Mouse (Mus musculus): Measurements from ENCODE around the gene Rae1. TPM values are rescaled to one million over a fixed set of nuclear protein-coding genes. Genes with fewer than 3 reads are reported as not detected.

Rae1 gene
- polyA plus RNA-seq, 1 experiment = 26.3 TPM

DNA sequence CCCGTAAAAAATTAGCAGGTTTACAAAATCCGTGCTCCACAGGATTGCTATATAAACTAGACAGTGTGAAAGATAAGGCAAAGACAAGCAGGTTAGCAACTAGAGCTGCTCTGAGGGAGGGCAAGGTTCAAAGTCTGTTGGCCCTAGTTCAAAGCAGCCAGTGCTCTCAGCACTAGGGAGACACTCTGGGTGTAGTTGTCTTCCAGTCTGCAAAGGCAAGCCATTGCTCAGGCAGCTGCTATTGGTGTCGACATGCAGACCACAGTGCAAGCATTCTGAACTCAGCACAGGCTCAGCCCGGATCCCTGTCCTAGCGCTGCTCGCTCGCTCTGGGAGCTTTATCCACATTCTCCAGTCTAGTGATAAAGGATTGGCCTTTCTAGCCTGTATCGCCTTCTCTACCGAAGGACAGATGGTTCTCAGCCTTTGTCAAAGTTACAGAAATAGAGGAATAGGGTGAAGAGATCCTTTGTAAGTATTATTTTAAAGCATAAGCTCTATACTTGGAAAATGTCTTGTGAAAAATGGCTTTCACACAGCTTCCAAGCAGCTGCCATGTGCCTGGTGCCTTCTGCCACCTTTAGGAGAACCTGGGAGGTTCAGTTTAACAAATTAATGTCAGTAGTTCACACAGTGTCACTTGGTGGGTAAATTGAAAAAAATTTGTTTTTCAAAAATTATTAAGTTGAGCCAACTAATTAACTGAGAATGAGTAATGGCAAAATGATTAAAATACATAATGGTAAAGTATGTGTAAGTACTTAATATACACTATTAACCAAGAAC, 16.9 kb upstream of the Rae1 start:
- Histone ChIP-seq H3K4me1 (peaks cover 16% of the 10 kb centered on the region), H3K9me3 (peaks cover 5% of the 10 kb centered on the region), H3K27me3 (replicated peaks) (peaks cover 15% of the 10 kb centered on the region), H3K36me3 (replicated peaks; ENCODE audit: low read length) (peaks cover 3% of the 10 kb centered on the region), H3K4me3 (replicated peaks) (no peak overlapping the region)
- TF ChIP-seq FLI1 (IDR thresholded peaks at IDR 0.05; ENCODE audit: low read length) = no peak

DNA sequence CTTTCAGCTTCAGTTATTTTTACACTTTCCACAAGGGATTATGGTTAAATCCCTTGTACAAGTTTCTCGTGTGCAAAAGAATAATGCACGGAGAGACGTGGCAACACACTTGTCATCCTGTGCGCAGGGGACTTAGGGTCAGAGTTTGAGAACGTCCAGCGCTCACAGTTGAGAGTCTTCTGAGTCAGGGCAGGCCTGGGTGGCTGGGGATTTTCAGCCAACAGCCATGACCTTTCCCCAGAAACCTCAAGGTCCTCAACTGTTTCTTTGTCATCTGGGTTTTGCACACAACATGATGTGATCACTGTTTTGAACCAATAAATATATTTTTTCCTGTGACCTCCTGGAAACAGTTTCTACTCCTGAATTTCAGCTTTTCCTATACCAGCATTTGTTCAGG, 9.8 kb upstream of the Rae1 start:
- Histone ChIP-seq H3K4me3 (replicated peaks) (no peak overlapping the region), H3K4me1 (peaks cover 6% of the 10 kb centered on the region; the same call in 1 of the 2 replicates), H3K9me3 (no peaks in the 10 kb centered on the region), H3K27me3 (replicated peaks) (peaks cover 44% of the 10 kb centered on the region), H3K36me3 (replicated peaks; ENCODE audit: low read length) (no peaks in the 10 kb centered on the region)
- TF ChIP-seq FLI1 (IDR thresholded peaks at IDR 0.05; ENCODE audit: low read length) (no peak), GATA1 (IDR thresholded peaks at IDR 0.05; ENCODE audit: borderline replicate concordance, low read length) (no peak)

DNA sequence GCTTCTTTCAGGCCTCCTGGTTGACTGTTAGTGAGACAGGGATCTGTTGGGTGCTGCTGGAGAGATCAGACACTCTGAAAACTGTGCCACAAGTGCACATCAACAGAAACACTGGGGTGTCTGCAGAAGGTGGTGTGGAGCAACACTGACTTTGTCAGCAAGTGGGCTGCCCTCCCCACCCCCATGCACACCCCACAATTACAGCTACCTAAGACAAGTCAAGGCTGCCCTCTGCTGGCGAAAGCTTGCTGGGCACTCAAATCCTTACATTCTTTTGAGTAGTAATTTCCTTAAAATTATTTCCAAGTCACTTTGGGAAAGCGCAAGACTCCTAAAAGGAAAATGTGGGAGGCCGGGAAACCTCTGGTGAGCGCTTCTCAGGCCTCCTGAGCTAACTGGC, 3.7 kb upstream of the Rae1 start:
- no peaks in the 10 kb centered on the region for H3K9me3 ChIP-seq
- H3K4me3 ChIP-seq (replicated peaks) = no peak overlapping the region
- H3K27me3 ChIP-seq (replicated peaks) = peaks cover 18% of the 10 kb centered on the region
- peaks cover 1% of the 10 kb centered on the region for H3K36me3 ChIP-seq (replicated peaks; ENCODE audit: low read length)
- H3K4me1 ChIP-seq = peaks cover 19% of the 10 kb centered on the region
- no peak for TF ChIP-seq FLI1 (IDR thresholded peaks at IDR 0.05; ENCODE audit: low read length)
- TF ChIP-seq GATA1 (IDR thresholded peaks at IDR 0.05; ENCODE audit: borderline replicate concordance, low read length) = no peak

DNA sequence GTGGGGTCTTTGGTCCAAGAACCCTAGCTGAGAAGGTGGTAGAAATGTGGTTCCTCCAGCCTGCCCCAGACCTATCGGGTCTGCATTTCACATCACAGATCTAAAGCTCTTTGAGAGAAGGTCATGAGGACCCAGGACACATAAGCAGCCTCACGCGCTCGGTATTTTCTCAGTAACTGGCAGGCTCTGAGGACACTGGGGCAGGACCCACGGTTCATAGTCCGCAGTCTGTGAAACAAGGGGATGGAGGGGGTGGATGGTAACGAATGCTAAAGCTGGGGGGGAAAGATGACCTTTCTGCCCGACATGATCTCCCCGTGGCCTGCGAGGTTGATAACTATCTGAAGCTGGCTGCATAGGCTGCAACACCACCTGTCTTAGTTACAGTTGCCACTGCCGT, 2.2 kb upstream of the Rae1 start:
- peaks cover 10% of the 10 kb centered on the region for H3K27me3 ChIP-seq (replicated peaks)
- peaks cover 16% of the 10 kb centered on the region for H3K36me3 ChIP-seq (replicated peaks; ENCODE audit: low read length)
- TF ChIP-seq FLI1 (IDR thresholded peaks at IDR 0.05; ENCODE audit: low read length) (no peak), GATA1 (IDR thresholded peaks at IDR 0.05; ENCODE audit: borderline replicate concordance, low read length) (no peak)
- H3K4me1 ChIP-seq = peaks cover 30% of the 10 kb centered on the region
- H3K4me3 ChIP-seq (replicated peaks) = no peak overlapping the region
- H3K9me3 ChIP-seq = no peaks in the 10 kb centered on the region

DNA sequence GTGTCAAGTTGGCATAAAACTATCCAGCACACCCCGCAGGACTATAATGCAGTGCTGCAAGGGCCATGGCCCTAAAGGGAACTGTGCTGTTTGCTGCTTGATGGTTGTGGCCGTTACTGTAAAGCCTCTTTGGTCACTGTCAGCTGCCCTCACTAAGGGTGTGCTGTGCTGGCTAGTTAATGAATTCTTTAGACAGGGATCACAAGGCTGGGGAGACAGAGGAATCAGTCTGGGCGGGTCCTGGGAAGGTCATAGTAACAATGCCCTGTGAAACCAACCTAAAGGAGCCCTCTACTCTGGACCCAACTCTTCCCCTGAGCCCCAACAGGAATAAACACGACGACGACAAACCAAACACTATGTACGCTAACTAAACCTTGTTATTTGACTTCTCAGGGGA, 1.4 kb upstream of the Rae1 start:
- no peak for TF ChIP-seq GATA1 (IDR thresholded peaks at IDR 0.05; ENCODE audit: borderline replicate concordance, low read length)
- TF ChIP-seq FLI1 (IDR thresholded peaks at IDR 0.05; ENCODE audit: low read length) = no peak
- H3K4me1 ChIP-seq = peaks cover 36% of the 10 kb centered on the region
- peaks cover 23% of the 10 kb centered on the region for H3K36me3 ChIP-seq (replicated peaks; ENCODE audit: low read length)
- no peak overlapping the region for H3K4me3 ChIP-seq (replicated peaks)
- no peaks in the 10 kb centered on the region for H3K9me3 ChIP-seq
- peaks cover 7% of the 10 kb centered on the region for H3K27me3 ChIP-seq (replicated peaks)

DNA sequence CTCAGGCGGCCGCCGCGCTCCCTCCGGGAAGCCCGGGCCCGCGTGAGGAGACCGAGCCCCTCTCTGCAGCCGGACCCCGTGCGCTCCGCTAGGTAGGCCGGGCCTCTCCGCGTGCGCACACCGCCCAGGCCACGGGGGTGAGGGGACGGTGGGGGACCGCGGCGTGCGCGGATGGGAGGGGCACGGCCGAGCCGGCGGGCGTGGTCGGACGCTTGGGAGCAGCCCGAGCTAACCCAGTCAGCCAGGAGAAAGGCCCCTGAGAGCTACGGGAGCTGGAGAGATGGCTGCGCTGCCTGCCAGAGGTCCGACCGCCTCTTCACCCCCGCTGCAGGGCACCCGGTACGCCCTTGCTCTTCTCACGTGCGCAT, 352 bp downstream of the Rae1 start:
- Histone ChIP-seq H3K36me3 (replicated peaks; ENCODE audit: low read length) (peaks cover 41% of the 10 kb centered on the region), H3K4me1 (peaks cover 53% of the 10 kb centered on the region), H3K9me3 (no peaks in the 10 kb centered on the region), H3K4me3 (replicated peaks) (peak overlapping the region; percentile 98), H3K27me3 (replicated peaks) (peaks cover 1% of the 10 kb centered on the region)
- no peak for TF ChIP-seq GATA1 (IDR thresholded peaks at IDR 0.05; ENCODE audit: borderline replicate concordance, low read length)
- no peak for TF ChIP-seq FLI1 (IDR thresholded peaks at IDR 0.05; ENCODE audit: low read length)

DNA sequence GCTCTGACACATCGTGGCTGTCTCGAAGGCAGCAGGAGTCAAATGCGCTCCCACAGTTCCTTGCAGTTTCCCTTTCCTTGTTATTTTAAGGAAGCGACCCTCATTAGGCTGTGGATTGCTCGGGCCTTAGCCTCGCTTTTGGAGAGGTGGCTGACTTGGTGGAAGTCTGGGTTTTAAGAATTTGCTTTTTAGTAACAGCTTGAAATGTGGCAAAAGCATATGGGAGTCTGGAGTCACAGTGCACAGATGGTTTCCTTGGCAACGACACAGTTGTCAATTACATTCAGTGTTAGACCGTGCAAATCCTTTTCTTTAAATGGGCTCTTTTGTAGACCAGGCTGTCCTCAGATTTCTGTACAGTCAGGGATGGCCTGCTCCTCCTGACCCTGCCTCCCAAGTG, 1.0 kb downstream of the Rae1 start:
- H3K36me3 ChIP-seq (replicated peaks; ENCODE audit: low read length) = peaks cover 46% of the 10 kb centered on the region
- TF ChIP-seq GATA1 (IDR thresholded peaks at IDR 0.05; ENCODE audit: borderline replicate concordance, low read length) (no peak), FLI1 (IDR thresholded peaks at IDR 0.05; ENCODE audit: low read length) (no peak)
- peaks cover 1% of the 10 kb centered on the region for H3K27me3 ChIP-seq (replicated peaks)
- peaks cover 57% of the 10 kb centered on the region for H3K4me1 ChIP-seq
- peak overlapping the region; percentile 98 for H3K4me3 ChIP-seq (replicated peaks)
- no peaks in the 10 kb centered on the region for H3K9me3 ChIP-seq

DNA sequence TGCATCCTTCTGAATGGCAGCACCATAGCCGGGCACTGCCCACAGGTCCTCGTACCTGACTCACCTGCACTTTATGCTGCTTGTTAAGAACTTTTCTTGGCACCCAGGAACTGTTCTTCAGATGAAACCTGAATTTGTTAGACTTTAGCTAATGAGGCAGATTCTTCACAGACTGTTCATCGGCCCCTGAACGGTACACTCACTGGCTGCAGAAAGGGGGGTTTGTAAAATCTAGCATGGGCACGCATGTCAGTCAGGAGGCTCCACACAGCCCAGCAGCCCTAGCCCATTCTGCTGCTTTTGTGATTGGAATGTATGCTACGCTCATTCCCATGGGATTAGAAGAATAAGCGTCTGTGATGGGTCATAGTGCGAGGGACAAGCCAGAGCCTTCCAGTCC, 3.8 kb downstream of the Rae1 start:
- Histone ChIP-seq H3K4me3 (replicated peaks) (peak overlapping the region; percentile 30), H3K27me3 (replicated peaks) (no peaks in the 10 kb centered on the region), H3K36me3 (replicated peaks; ENCODE audit: low read length) (peaks cover 74% of the 10 kb centered on the region), H3K9me3 (no peaks in the 10 kb centered on the region), H3K4me1 (peaks cover 69% of the 10 kb centered on the region)
- no peak for TF ChIP-seq FLI1 (IDR thresholded peaks at IDR 0.05; ENCODE audit: low read length)
- TF ChIP-seq GATA1 (IDR thresholded peaks at IDR 0.05; ENCODE audit: borderline replicate concordance, low read length) = no peak

DNA sequence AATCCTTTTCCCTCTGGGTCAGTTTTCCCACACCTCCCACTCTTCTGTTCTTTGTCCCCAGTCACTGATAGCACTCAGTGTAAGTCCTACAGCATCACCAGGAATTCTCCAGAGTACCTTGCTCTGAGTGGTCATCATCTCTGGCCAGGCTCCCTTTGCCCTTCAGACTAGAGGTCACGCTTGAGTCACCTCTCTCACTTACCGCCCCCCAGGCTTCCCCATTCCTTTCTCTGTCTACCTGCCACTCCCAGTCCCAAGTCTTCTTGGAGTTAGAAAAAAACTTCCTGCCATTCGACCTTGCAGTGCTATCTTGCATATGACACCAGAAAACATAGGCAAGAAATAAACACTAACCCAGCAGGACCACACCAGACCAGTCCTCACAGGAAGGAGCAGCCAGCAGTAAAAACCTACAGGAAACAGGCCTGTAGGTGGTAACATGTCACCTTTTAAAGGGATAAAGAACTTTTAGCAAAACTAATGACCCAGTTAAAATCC, 10.4 kb downstream of the Rae1 start:
- peaks cover 98% of the 10 kb centered on the region for H3K36me3 ChIP-seq (replicated peaks; ENCODE audit: low read length)
- H3K4me3 ChIP-seq (replicated peaks) = no peak overlapping the region
- TF ChIP-seq FLI1 (IDR thresholded peaks at IDR 0.05; ENCODE audit: low read length) = no peak
- no peak for TF ChIP-seq GATA1 (IDR thresholded peaks at IDR 0.05; ENCODE audit: borderline replicate concordance, low read length)
- H3K4me1 ChIP-seq = peaks cover 62% of the 10 kb centered on the region
- H3K27me3 ChIP-seq (replicated peaks) = no peaks in the 10 kb centered on the region
- H3K9me3 ChIP-seq = no peaks in the 10 kb centered on the region

DNA sequence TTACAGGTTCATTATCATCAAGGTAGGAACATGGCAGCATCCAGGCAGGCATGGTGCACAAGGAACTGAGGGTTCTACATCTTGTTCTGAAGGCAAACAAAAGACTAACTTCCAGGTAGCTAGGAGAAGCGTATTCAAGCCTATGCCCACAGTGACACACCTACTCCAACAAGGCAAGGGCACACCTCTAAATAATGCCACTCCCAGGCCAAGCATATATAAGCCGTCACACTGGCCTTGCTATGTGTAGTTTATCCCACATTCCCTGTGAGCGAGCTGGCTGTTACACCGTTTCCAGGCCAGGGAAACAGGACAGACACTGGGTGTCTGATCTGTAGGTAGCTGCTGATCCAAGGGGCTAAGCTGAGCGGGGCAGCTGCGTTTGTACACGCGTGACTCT, 11.5 kb downstream of the Rae1 start:
- Histone ChIP-seq H3K27me3 (replicated peaks) (no peaks in the 10 kb centered on the region), H3K9me3 (no peaks in the 10 kb centered on the region), H3K36me3 (replicated peaks; ENCODE audit: low read length) (peaks cover 100% of the 10 kb centered on the region), H3K4me3 (replicated peaks) (no peak overlapping the region), H3K4me1 (peaks cover 66% of the 10 kb centered on the region)
- TF ChIP-seq GATA1 (IDR thresholded peaks at IDR 0.05; ENCODE audit: borderline replicate concordance, low read length) (no peak), FLI1 (IDR thresholded peaks at IDR 0.05; ENCODE audit: low read length) (no peak)

Measured in megakaryocyte, embryonic 14.5 days (primary cell).